Mouse (Mus musculus) bone marrow, adult 2 months (tissue): Measurements from ENCODE around the gene Il1rap. TPM values are rescaled to one million over a fixed set of nuclear protein-coding genes. Genes with fewer than 3 reads are reported as not detected.

Experiments
- H3K27ac ChIP-seq: fragments of 200-500 bp; 2 replicates; pipeline ENCODE4 v1.5.1; 2012; ENCODE audit warnings: low read depth, mild to moderate bottlenecking, control low read depth, inconsistent platforms, low read length; ENCODE audit not compliant: control insufficient read depth, poor library complexity, insufficient read depth
- H3K4me1 ChIP-seq: fragments of 200-500 bp; 2 replicates; pipeline ENCODE4 v1.6.1; 2011; ENCODE audit warnings: low read length; ENCODE audit not compliant: control insufficient read depth, insufficient read depth
- H3K4me3 ChIP-seq: fragments of 200-500 bp; replicated peaks from 2 replicates; pipeline ENCODE3; 2011; ENCODE audit warnings: mild to moderate bottlenecking, low read depth, low read length, control low read depth; ENCODE audit not compliant: control insufficient read depth
- CTCF ChIP-seq: fragments of 200-500 bp; IDR thresholded peaks from 2 replicates; pipeline ENCODE4 v1.5.1; 2011; ENCODE audit warnings: low read length, control low read depth; ENCODE audit not compliant: control insufficient read depth, insufficient read depth
- POLR2A ChIP-seq: fragments of 200-500 bp; IDR thresholded peaks from 2 replicates; pipeline ENCODE4 v1.6.1; 2011; ENCODE audit warnings: low read depth, mild to moderate bottlenecking, control low read depth, low read length, borderline replicate concordance; ENCODE audit not compliant: control insufficient read depth
- WGBS: fragments of 180-500 bp; shearing (Covaris S2); methylation state at CpG from one replicate; pipeline ENCODE4 v1.1.7; 2018; 5-methylcytosine and 5-hydroxymethylcytosine counted together
- polyA plus RNA-seq: library from polyadenylated mRNA; stranded (reverse); fragments of >200 nt; gene quantifications from 2 replicates; pipeline ENCODE4 v1.2.4, GENCODE M21; 2011; ENCODE audit warnings: low replicate concordance; ENCODE audit not compliant: missing spikeins, insufficient read depth, insufficient read length

Il1rap gene
- polyA plus RNA-seq, 1 experiment: 1.9 TPM

GRCm38 (mm10) chr16:26569387-26569978 is 12.0 kb upstream of the Il1rap start:
- Histone ChIP-seq H3K27ac (no peak overlapping the region), H3K4me1 (no peaks in the 10 kb centered on the region), H3K4me3 (no peak overlapping the region)
- no peak for TF ChIP-seq POLR2A
- TF ChIP-seq CTCF: no peak

- TF ChIP-seq POLR2A (no peak), CTCF (no peak)
- H3K4me3 ChIP-seq: no peak overlapping the region
- H3K4me1 ChIP-seq: no peaks in the 10 kb centered on the region
- WGBS: 57% methylated on average over 2 of the region's 2 CpGs
- no peak overlapping the region for H3K27ac ChIP-seq
These were observed 9.7 kb upstream of the Il1rap start for GRCm38 (mm10) chr16:26571836-26572235.

- Histone ChIP-seq H3K4me1 (no peaks in the 10 kb centered on the region), H3K4me3 (no peak overlapping the region), H3K27ac (no peak overlapping the region)
- 86% methylated on average over 5 of the region's 5 CpGs for WGBS
- no peak for TF ChIP-seq CTCF
- no peak for TF ChIP-seq POLR2A
These were observed 7.3 kb upstream of the Il1rap start for GRCm38 (mm10) chr16:26574173-26574572.

GRCm38 (mm10) chr16:26581913-26582376 is 441 bp downstream of the Il1rap start:
- Histone ChIP-seq H3K4me1 (no peaks in the 10 kb centered on the region; the same call in 1 of the 2 replicates), H3K4me3 (peak overlapping the region; percentile 99), H3K27ac (peak overlapping the region; percentile 64)
- no peak for TF ChIP-seq CTCF
- no peak for TF ChIP-seq POLR2A
- WGBS: under 1% methylated on average over 16 of the region's 16 CpGs

GRCm38 (mm10) chr16:26585806-26586205 is 4.3 kb downstream of the Il1rap start:
- Histone ChIP-seq H3K27ac (no peak overlapping the region), H3K4me3 (no peak overlapping the region), H3K4me1 (no peaks in the 10 kb centered on the region; the same call in 1 of the 2 replicates)
- no peak for TF ChIP-seq POLR2A
- WGBS: 88% methylated on average over 5 of the region's 5 CpGs

- no peak for TF ChIP-seq POLR2A
- TF ChIP-seq CTCF: no peak
- no peak overlapping the region for H3K4me3 ChIP-seq
- H3K4me1 ChIP-seq: no peaks in the 10 kb centered on the region
- WGBS: 71% methylated on average over 4 of the region's 4 CpGs
- H3K27ac ChIP-seq: no peak overlapping the region
These were observed 9.5 kb downstream of the Il1rap start for GRCm38 (mm10) chr16:26590897-26591570.

- H3K4me3 ChIP-seq: no peak overlapping the region
- no peaks in the 10 kb centered on the region for H3K4me1 ChIP-seq
- TF ChIP-seq CTCF (no peak), POLR2A (no peak)
- H3K27ac ChIP-seq: no peak overlapping the region
- 79% methylated on average over 7 of the region's 7 CpGs for WGBS
These were observed 14.9 kb downstream of the Il1rap start for GRCm38 (mm10) chr16:26596440-26596839.

- Histone ChIP-seq H3K4me1 (no peaks in the 10 kb centered on the region), H3K4me3 (no peak overlapping the region), H3K27ac (no peak overlapping the region)
- 52% methylated on average over 7 of the region's 7 CpGs for WGBS
- TF ChIP-seq CTCF: no peak
- no peak for TF ChIP-seq POLR2A
These were observed 15.8 kb downstream of the Il1rap start for GRCm38 (mm10) chr16:26597307-26597706.
